Mouse (Mus musculus) midbrain, embryonic 12.5 days (tissue): ENCODE measurements around the gene Tuba1b. TPM values are rescaled to one million over a fixed set of nuclear protein-coding genes. Genes with fewer than 3 reads are reported as not detected.
"Not testable (repeated sequence)": the region's sequence is repeated elsewhere in the genome, so short reads cannot be mapped to it uniquely, and the experiment has no call there.

Experiments used
- ATAC-seq: fragments of 200-750 bp; cut with Nextera tagmentation; 2 replicates; pipeline ENCODE4 v1.8.0; 2017; ENCODE audit warnings: low read depth, moderate TSS enrichment, moderate library complexity; ENCODE audit not compliant: low FRiP score
- H3K27ac ChIP-seq: fragments of 300-500 bp; sonication (generic); replicated peaks from 2 replicates; pipeline ENCODE4 v1.5.1; 2016; ENCODE audit warnings: mild to moderate bottlenecking
- H3K27me3 ChIP-seq: fragments of 300-500 bp; sonication (generic); 2 replicates; pipeline ENCODE4 v1.6.1; 2016; ENCODE audit warnings: mild to moderate bottlenecking
- H3K36me3 ChIP-seq: fragments of 300-500 bp; sonication (generic); 2 replicates; pipeline ENCODE4 v1.6.1; 2016
- H3K4me1 ChIP-seq: fragments of 300-500 bp; sonication (generic); 2 replicates; pipeline ENCODE4 v1.6.1; 2016
- H3K4me2 ChIP-seq: fragments of 300-500 bp; sonication (generic); replicated peaks from 2 replicates; pipeline ENCODE4 v1.6.1; 2016; ENCODE audit warnings: mild to moderate bottlenecking, moderate library complexity
- H3K4me3 ChIP-seq: fragments of 300-500 bp; sonication (generic); 2 replicates; pipeline ENCODE4 v1.5.1; 2016; ENCODE audit warnings: mild to moderate bottlenecking
- H3K9ac ChIP-seq: fragments of 300-500 bp; sonication (generic); replicated peaks from 2 replicates; pipeline ENCODE4 v1.6.1; 2016; ENCODE audit warnings: mild to moderate bottlenecking, moderate library complexity
- H3K9me3 ChIP-seq: fragments of 300-500 bp; sonication (generic); 2 replicates; pipeline ENCODE4 v1.6.1; 2016; ENCODE audit warnings: mild to moderate bottlenecking
- WGBS: fragments of 180-500 bp; shearing (Covaris S2); methylation state at CpG from one replicate; pipeline ENCODE4 v1.1.7; 2016; 5-methylcytosine and 5-hydroxymethylcytosine counted together
- polyA plus RNA-seq: library from polyadenylated mRNA; unstranded; fragments of >200 nt; fragmentation: Nextera tagmentation; extraction: Ambion mirVana; gene quantifications from 2 replicates; pipeline ENCODE4 v1.2.1, GENCODE M21; 2016

Tuba1b gene
- polyA plus RNA-seq, 1 experiment from 2014 or later: 1,635 TPM

DNA sequence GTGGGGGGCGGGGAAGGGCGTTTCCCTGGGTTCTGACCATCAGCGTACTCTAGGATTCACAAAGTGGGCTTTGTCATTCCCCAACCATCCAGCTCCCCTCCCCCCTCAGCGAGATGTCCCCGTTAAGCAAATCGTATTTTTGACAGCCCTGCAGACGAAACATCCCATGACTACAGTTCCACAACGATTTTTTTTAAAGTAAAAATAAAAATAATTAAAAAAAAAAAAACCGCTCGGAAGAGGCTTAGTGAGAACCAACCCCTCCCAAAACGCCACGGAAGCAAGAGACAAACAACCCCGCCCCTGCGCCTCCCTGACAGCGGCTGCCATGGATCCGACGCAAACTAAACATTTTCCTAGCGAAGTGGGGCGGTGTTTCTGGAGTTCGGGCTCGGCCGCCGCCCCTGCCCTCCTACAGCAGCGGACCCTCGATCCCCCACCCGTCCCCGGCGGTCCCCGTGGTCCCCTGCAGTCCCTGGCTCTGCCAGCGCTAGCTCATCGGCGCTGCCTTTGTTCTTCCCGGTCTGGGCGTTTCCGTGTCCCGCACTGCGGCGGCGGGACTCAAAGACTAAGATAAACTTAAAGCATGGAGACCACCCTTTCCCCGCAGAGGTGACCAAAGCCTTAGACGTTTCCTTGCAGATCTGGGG is 18.5 kb upstream of the Tuba1b start:
- H3K9me3 ChIP-seq: no peaks in the 10 kb centered on the region
- 1% methylated on average over 41 of the region's 41 CpGs for WGBS
- H3K4me2 ChIP-seq: peak overlapping the region; percentile 62
- ATAC-seq: peak; percentile 65
- peaks cover 13% of the 10 kb centered on the region for H3K36me3 ChIP-seq
- H3K9ac ChIP-seq: peak overlapping the region; percentile 99
- H3K4me1 ChIP-seq: peaks cover 28% of the 10 kb centered on the region
- H3K27ac ChIP-seq: peak overlapping the region; percentile 98
- H3K4me3 ChIP-seq: peak overlapping the region; percentile 82
- no peaks in the 10 kb centered on the region for H3K27me3 ChIP-seq

DNA sequence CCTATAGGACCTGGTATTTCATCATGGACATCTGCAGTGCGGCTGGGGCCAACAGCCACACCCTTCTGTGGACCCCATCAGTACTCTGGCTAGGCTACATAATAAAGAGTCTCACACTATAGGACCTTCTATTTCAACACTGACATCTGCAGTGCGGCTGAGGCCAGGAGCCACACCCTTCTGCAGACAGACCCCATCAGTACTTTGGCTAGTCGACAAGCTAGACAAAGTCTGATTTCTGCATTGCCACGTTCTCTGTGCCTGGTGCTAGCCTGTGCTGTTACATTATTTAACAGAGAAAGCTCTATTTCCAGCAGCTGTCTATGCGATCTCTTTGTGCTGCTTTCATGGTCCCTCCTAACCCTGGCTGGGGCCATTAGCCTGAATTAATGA is 17.7 kb upstream of the Tuba1b start:
- ATAC-seq: no peak
- WGBS: 3% methylated on average over 5 of the region's 5 CpGs
- Histone ChIP-seq H3K9me3 (no peaks in the 10 kb centered on the region), H3K4me3 (peak overlapping the region; percentile 82), H3K4me1 (peaks cover 29% of the 10 kb centered on the region), H3K36me3 (peaks cover 13% of the 10 kb centered on the region), H3K4me2 (peak overlapping the region; percentile 62), H3K27me3 (no peaks in the 10 kb centered on the region), H3K27ac (peak overlapping the region; percentile 98), H3K9ac (peak overlapping the region; percentile 99)

DNA sequence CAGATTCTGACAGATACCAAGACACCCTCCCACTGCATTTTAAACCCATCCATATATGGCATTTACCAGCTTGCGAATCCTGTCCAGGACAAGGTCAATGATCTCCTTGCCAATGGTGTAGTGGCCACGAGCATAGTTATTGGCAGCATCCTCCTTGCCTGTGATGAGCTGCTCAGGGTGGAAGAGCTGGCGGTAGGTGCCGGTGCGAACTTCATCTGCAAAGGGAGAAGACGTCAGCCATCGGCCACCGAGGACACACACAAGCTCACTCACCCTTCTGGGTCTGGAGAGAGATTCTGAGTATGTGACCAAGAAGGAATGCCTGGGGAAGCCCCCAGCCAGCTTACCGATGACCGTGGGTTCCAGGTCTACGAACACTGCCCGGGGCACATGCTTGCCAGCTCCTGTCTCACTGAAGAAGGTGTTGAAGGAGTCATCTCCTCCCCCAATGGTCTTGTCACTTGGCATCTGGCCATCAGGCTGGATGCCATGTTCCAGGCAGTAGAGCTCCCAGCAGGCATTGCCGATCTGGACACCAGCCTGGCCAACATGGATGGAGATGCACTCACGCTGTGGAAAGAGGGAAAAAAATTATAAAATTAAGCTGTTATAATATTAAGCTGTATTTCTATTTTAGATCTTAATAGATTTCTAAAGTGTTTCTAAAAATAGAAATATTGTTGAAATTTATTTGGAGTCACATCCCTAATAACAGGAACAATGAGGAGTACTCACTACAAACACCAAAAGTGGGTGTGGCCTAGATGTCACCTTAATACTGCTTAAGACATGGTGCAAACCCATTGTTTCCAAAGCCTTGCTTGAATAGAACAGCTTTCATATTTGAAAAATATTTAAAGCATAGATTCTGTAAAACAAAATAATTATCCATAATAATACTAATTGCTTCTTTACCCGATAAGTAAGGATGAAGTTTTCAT is 17.0 kb upstream of the Tuba1b start:
- Histone ChIP-seq H3K9ac (peak overlapping the region; percentile 99), H3K4me2 (peak overlapping the region; percentile 62), H3K4me1 (peaks cover 27% of the 10 kb centered on the region), H3K4me3 (peak overlapping the region; percentile 82), H3K36me3 (peaks cover 13% of the 10 kb centered on the region), H3K27ac (peak overlapping the region; percentile 98)
- H3K27me3 ChIP-seq, H3K9me3 ChIP-seq, ATAC-seq: not testable (repeated sequence)
- 80% methylated on average over 11 of the region's 15 CpGs for WGBS

DNA sequence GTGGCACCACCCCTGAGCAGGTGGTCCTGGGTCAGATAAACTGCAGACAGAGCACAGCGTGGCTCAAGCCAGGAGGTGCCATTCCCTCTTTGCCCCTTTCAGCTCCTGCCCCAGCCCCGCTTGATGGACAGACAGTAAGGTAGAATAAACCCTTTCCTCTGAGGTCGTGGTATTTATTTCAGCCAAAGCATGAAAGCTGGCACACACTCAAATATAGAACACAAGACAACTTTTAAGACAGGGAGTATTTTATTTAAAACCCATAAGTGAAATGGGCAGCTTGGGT is 15.2 kb upstream of the Tuba1b start:
- Histone ChIP-seq H3K4me2 (peak overlapping the region; percentile 49), H3K4me3 (peak overlapping the region; percentile 36), H3K9me3 (no peaks in the 10 kb centered on the region), H3K4me1 (peaks cover 12% of the 10 kb centered on the region), H3K27me3 (no peaks in the 10 kb centered on the region), H3K9ac (peak overlapping the region; percentile 51; the same call in 1 of the 2 replicates), H3K27ac (peak overlapping the region; percentile 58), H3K36me3 (peaks cover 19% of the 10 kb centered on the region)
- WGBS: 47% methylated on average over 3 of the region's 3 CpGs
- no peak for ATAC-seq

DNA sequence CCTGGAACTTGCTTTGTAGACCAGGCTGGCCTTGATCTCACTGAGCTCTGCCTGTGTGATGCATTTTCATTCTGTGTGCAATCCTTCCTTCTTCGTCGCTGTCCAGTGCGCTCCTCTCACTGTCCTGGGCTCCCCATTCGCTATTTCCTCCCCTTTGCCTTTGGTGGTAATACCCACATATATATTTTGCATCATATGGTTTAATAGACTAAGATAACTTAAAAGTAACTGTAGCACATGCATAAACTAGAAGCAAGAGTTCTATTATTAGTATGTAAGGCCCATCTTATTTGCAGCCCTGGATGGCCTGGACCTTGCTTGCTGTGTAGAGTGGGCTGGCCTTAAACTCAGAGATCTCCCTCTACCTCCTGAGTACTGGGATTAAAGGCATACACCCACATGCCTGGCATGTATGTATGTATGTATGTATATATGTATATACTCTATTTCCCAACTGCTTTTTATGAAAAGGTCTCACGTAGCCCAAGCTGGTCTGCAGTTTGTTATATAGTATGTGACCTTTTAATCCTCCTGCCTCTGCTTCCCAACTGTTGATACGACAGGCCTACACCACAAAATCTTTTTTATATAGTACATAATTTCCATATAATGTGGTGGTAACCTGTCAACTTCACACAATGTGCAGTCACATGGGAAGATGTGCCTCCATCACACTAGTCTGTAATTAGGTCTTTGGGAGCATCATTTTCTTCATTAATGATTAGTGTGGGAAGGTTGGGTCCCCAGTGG is 14.7 kb upstream of the Tuba1b start:
- peak overlapping the region; percentile 36 for H3K4me3 ChIP-seq
- H3K9ac ChIP-seq: peak overlapping the region; percentile 51; the same call in 1 of the 2 replicates
- H3K9me3 ChIP-seq: no peaks in the 10 kb centered on the region
- 54% methylated on average over 6 of the region's 6 CpGs for WGBS
- H3K4me1 ChIP-seq: peaks cover 9% of the 10 kb centered on the region
- peak overlapping the region; percentile 58 for H3K27ac ChIP-seq
- peak overlapping the region; percentile 49 for H3K4me2 ChIP-seq
- H3K36me3 ChIP-seq: peaks cover 20% of the 10 kb centered on the region
- no peak for ATAC-seq
- no peaks in the 10 kb centered on the region for H3K27me3 ChIP-seq

DNA sequence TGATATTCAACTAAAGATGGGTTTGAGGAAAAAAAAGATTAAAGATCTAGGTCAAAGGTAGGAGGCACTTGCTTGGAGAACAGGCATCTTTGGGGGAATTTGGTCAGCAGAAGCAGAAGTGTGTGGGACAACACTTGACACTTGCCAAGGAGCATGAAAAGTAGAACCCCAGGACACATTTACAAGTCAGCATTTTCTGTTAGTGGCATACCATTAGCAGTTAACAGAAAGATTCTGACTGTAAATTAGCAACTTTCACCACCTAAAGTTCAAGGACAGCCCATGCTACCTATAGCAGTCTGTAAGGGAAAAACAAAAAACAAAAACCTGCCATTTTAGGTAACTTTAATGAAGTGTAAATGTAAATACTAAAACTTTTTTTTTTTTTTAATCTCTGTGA is 14.0 kb upstream of the Tuba1b start:
- Histone ChIP-seq H3K9me3 (no peaks in the 10 kb centered on the region), H3K4me3 (no peak overlapping the region), H3K27ac (peak overlapping the region; percentile 58), H3K4me2 (peak overlapping the region; percentile 49), H3K36me3 (peaks cover 20% of the 10 kb centered on the region), H3K9ac (no peak overlapping the region), H3K27me3 (no peaks in the 10 kb centered on the region), H3K4me1 (peaks cover 8% of the 10 kb centered on the region)
- no peak for ATAC-seq

DNA sequence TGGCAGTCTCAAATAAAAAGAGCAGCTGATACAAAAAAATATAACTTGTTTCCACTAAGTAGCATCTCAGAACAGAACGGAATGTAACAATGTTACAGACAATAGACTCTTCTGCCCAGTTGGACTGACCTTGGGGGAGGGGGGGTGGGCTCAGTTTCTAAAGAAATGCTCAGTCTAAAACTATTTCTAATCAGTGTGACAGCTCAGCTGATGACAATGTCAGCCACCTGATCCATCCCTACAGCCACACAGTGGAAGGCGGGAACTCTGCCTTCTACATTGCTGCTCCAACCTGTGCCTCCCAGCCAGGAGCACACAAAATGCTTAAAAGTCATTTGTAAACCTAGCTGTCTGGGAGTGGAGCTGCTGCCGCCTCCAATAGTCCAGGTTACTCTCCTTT is 13.5 kb upstream of the Tuba1b start:
- Histone ChIP-seq H3K36me3 (peaks cover 20% of the 10 kb centered on the region), H3K9ac (no peak overlapping the region), H3K4me1 (peaks cover 8% of the 10 kb centered on the region), H3K27ac (peak overlapping the region; percentile 58; the same call in 1 of the 2 replicates), H3K4me2 (peak overlapping the region; percentile 49), H3K4me3 (no peak overlapping the region), H3K9me3 (no peaks in the 10 kb centered on the region), H3K27me3 (no peaks in the 10 kb centered on the region)
- 45% methylated on average over 3 of the region's 3 CpGs for WGBS
- no peak for ATAC-seq

DNA sequence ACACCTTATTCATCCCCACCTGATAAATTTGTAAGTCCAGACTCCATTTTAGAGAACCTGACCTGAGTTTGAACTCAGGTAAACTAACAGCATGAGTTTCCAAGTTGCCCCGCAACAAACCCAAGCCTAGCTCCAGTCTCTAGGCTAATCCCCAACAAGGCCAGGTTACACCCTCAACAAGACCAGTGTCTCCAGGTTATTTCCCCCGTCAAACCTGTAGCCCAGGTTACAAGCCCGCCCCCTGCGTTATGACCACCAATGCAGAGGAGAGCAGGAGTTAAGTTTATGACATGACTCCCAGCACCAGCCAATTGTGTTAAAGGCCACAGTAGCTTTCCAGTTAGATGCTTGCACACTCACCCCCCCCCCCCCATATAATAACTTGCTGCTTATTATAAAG is 8.8 kb upstream of the Tuba1b start:
- Histone ChIP-seq H3K27ac (no peak overlapping the region), H3K4me2 (no peak overlapping the region), H3K4me3 (no peak overlapping the region), H3K27me3 (no peaks in the 10 kb centered on the region), H3K36me3 (peaks cover 7% of the 10 kb centered on the region; the same call in 1 of the 2 replicates), H3K9me3 (no peaks in the 10 kb centered on the region), H3K4me1 (peaks cover 3% of the 10 kb centered on the region; the same call in 1 of the 2 replicates), H3K9ac (no peak overlapping the region)
- no peak for ATAC-seq
- 82% methylated on average over 4 of the region's 4 CpGs for WGBS

DNA sequence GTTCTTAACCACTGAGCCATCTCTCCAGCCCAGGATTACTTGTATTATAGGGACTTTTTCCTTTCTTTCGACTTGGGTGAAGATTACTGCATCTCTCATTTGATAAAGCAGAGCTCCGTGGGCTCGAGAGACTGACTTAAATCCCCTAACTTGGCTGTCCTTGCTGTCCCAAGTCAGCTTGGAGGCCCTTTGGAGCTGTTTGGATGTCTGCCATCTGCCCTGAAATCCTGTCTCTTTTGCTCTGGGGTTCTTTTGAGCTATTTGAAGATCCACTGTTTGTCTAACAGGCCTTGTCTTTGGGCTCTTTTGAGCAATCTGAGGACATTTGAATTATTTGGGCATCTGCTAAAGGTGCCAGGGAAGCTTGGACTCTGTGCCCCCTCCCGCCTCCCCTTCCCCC is 7.7 kb upstream of the Tuba1b start:
- Histone ChIP-seq H3K9ac (no peak overlapping the region), H3K4me2 (no peak overlapping the region), H3K4me3 (no peak overlapping the region), H3K9me3 (no peaks in the 10 kb centered on the region), H3K27ac (no peak overlapping the region), H3K4me1 (no peaks in the 10 kb centered on the region), H3K36me3 (peaks cover 7% of the 10 kb centered on the region; the same call in 1 of the 2 replicates), H3K27me3 (no peaks in the 10 kb centered on the region)
- 79% methylated on average over 4 of the region's 4 CpGs for WGBS
- ATAC-seq: no peak

DNA sequence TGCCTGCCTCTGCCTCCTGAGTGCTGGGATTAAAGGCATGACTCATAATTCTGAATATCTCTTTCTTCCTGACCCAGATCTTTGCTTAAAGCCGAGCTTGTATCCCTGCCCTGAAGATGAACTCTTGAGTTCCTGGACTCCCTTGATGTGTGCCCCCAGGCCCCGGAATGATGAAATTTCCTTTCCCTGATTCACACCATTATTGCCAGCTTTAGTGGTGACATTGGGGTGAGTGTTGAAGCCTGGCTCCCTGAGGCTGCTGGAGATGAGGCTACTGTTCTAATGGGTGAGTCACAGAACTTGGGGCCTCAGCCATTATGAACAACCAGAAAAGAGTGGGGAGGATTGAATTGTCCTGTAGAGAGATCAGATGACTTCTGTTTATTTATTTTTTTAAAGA is 7.2 kb upstream of the Tuba1b start:
- no peak overlapping the region for H3K9ac ChIP-seq
- H3K4me1 ChIP-seq: no peaks in the 10 kb centered on the region
- ATAC-seq: no peak
- no peak overlapping the region for H3K27ac ChIP-seq
- no peaks in the 10 kb centered on the region for H3K27me3 ChIP-seq
- H3K9me3 ChIP-seq: no peaks in the 10 kb centered on the region
- WGBS: 80% methylated on average over 2 of the region's 2 CpGs
- H3K36me3 ChIP-seq: peaks cover 7% of the 10 kb centered on the region; the same call in 1 of the 2 replicates
- no peak overlapping the region for H3K4me3 ChIP-seq
- H3K4me2 ChIP-seq: no peak overlapping the region

DNA sequence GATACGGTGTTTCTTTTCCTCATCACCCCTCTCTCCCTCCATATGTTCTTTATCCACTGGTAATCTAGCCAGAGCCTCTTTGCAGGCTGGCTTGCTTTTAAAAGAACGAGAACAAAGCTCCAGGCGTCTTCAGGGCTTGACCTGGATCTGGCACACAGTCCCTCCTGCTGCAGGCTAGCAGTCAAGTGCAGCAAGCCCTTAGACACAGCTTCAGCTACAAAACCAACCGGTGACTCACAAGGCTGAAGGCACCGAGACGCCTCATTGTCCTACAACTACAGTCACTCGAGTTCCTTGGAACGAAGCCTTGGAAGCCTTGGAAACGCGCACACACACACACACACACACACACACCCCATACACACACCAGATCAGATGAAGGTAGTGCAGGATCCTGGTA is 6.5 kb upstream of the Tuba1b start:
- Histone ChIP-seq H3K36me3 (peaks cover 7% of the 10 kb centered on the region; the same call in 1 of the 2 replicates), H3K27ac (no peak overlapping the region), H3K4me3 (no peak overlapping the region), H3K9ac (no peak overlapping the region), H3K4me2 (no peak overlapping the region), H3K4me1 (no peaks in the 10 kb centered on the region), H3K27me3 (no peaks in the 10 kb centered on the region), H3K9me3 (no peaks in the 10 kb centered on the region)
- ATAC-seq: no peak
- WGBS: 57% methylated on average over 10 of the region's 10 CpGs

DNA sequence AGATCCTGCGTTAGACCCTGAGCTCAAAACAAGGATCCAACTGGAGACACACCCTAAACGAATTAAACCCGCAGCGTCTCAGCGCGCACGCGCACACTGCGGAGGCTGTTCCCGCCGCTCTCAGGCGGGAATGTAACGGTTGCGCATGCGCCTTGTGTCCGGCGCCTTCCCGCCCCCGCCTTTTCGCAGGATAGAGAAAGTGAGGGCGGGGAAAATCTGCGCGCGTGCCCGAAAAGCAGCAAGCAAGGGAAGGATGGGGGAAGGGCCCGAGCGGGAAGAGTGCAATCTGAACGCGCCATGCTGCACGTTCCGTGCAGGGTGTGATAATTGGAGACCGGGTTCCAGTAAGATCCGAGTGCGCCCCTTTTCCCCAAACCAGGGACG is 540 bp downstream of the Tuba1b start:
- Histone ChIP-seq H3K4me1 (peaks cover 18% of the 10 kb centered on the region), H3K4me2 (peak overlapping the region; percentile 97), H3K9ac (peak overlapping the region; percentile 88), H3K36me3 (peaks cover 12% of the 10 kb centered on the region), H3K27me3 (no peaks in the 10 kb centered on the region), H3K9me3 (no peaks in the 10 kb centered on the region), H3K27ac (peak overlapping the region; percentile 98), H3K4me3 (peak overlapping the region; percentile 77)
- peak; percentile 82 for ATAC-seq
- under 1% methylated on average over 35 of the region's 35 CpGs for WGBS
